Mouse (Mus musculus) heart, adult 2 months (tissue): ENCODE results near the gene Zic4.

Experiments used
- CTCF ChIP-seq: fragments of 200-600 bp; IDR thresholded peaks from 2 replicates; pipeline ENCODE4 v1.8.1; 2022; ENCODE audit warnings: antibody characterized with exemption, mild to moderate bottlenecking, moderate library complexity
- EP300 ChIP-seq: fragments of 200-500 bp; IDR thresholded peaks from 2 replicates; pipeline ENCODE4 v1.6.1; 2011; ENCODE audit warnings: low read depth, low read length, control low read depth; ENCODE audit not compliant: insufficient read depth
- POLR2A ChIP-seq: fragments of 200-500 bp; IDR thresholded peaks from 2 replicates; pipeline ENCODE4 v1.6.1; 2011; ENCODE audit warnings: mild to moderate bottlenecking, low read depth, low read length, control low read depth; ENCODE audit not compliant: insufficient read depth

- no peak for TF ChIP-seq EP300
- TF ChIP-seq POLR2A: no peak
- no peak for TF ChIP-seq CTCF
Observed at GRCm38 (mm10) chr9:91353551-91354433, 8.4 kb upstream of the Zic4 start.
